Mouse (Mus musculus) heart, embryonic 14.5 days (tissue): ENCODE results near the gene Arhgef25. TPM values are rescaled to one million over a fixed set of nuclear protein-coding genes. Genes with fewer than 3 reads are reported as not detected.

Experiments
- ATAC-seq: fragments of 200-750 bp; cut with Nextera tagmentation; 2 replicates; pipeline ENCODE4 v1.8.0; 2017; ENCODE audit warnings: low read depth, moderate TSS enrichment; ENCODE audit not compliant: insufficient number of reproducible peaks, insufficient read depth, low FRiP score
- H3K27ac ChIP-seq, 2 experiments: fragments of 200-500 bp in 1 of 2; fragments of 300-500 bp in 1 of 2; sonication (generic) in 1 of 2; replicated peaks in 1 of 2; 2 replicates each; pipeline ENCODE4 v1.5.1; 2012 to 2014; ENCODE audit warnings: low read depth in 2 of 2, low read length in 2 of 2, control low read depth in 1 of 2, mild to moderate bottlenecking in 1 of 2, mixed read lengths in 1 of 2; ENCODE audit not compliant: control insufficient read depth in 1 of 2, insufficient read depth in 1 of 2
- H3K27me3 ChIP-seq: fragments of 300-500 bp; sonication (generic); 2 replicates; pipeline ENCODE4 v1.6.1; 2014; ENCODE audit warnings: mild to moderate bottlenecking, low read length, control low read depth; ENCODE audit not compliant: control insufficient read depth, insufficient read depth
- H3K36me3 ChIP-seq: fragments of 300-500 bp; sonication (generic); 2 replicates; pipeline ENCODE4 v1.6.1; 2014; ENCODE audit warnings: mild to moderate bottlenecking, control low read depth, low read length, mixed read lengths; ENCODE audit not compliant: control insufficient read depth, insufficient read depth
- H3K4me1 ChIP-seq, 2 experiments: fragments of 200-500 bp in 1 of 2; fragments of 300-500 bp in 1 of 2; sonication (generic) in 1 of 2; 2 replicates each; pipeline ENCODE4 v1.6.1; 2012 to 2014; ENCODE audit warnings: low read length in 2 of 2, control low read depth in 1 of 2, mixed read lengths in 1 of 2; ENCODE audit not compliant: control insufficient read depth in 2 of 2, insufficient read depth in 2 of 2
- H3K4me2 ChIP-seq: fragments of 300-500 bp; sonication (generic); 2 replicates; pipeline ENCODE4 v1.6.1; 2014; ENCODE audit warnings: mild to moderate bottlenecking, low read length
- H3K4me3 ChIP-seq, 2 experiments: fragments of 200-500 bp in 1 of 2; fragments of 300-500 bp in 1 of 2; sonication (generic) in 1 of 2; 2 replicates each; pipeline ENCODE4 v1.5.1; 2012 to 2014; ENCODE audit warnings: low read length in 2 of 2, mild to moderate bottlenecking in 2 of 2, control low read depth in 1 of 2, low read depth in 1 of 2, moderate library complexity in 1 of 2; ENCODE audit not compliant: control insufficient read depth in 1 of 2, insufficient read depth in 1 of 2
- H3K9ac ChIP-seq: fragments of 300-500 bp; sonication (generic); 2 replicates; pipeline ENCODE4 v1.6.1; 2014; ENCODE audit warnings: mild to moderate bottlenecking, low read length
- H3K9me3 ChIP-seq: fragments of 300-500 bp; sonication (generic); 2 replicates; pipeline ENCODE4 v1.6.1; 2016; ENCODE audit warnings: low read length, control low read depth; ENCODE audit not compliant: control insufficient read depth
- WGBS: fragments of 180-500 bp; shearing (Covaris S2); extraction: QIAGEN DNeasy Blood & Tissue Kit; methylation state at CpG from one replicate; pipeline ENCODE4 v1.1.7; 2014; 5-methylcytosine and 5-hydroxymethylcytosine counted together
- polyA plus RNA-seq: library from polyadenylated mRNA; unstranded; fragments of >200 nt; fragmentation: Nextera tagmentation; extraction: Ambion mirVana; gene quantifications from 2 replicates; pipeline ENCODE4 v1.2.1, GENCODE M21; 2014

The Arhgef25 gene
- polyA plus RNA-seq, 1 experiment from 2014 or later: 22.8 TPM

GRCm38 (mm10) chr10:127185101-127185500 lies 4.8 kb downstream of the Arhgef25 start:
- Histone ChIP-seq H3K9me3 (no peaks in the 10 kb centered on the region), H3K4me1 (peaks cover 0 to 18% of the 10 kb centered on the region in 2 experiments; a peak in 3 of 4 replicates), H3K4me2 (no peak overlapping the region), H3K27me3 (peaks cover 48% of the 10 kb centered on the region), H3K4me3 (no peak overlapping the region), H3K27ac (no peak overlapping the region), H3K9ac (no peak overlapping the region), H3K36me3 (peaks cover 12% of the 10 kb centered on the region; the same call in 1 of the 2 replicates)
- ATAC-seq: no peak
- WGBS: 76% methylated on average over 9 of the region's 9 CpGs

- Histone ChIP-seq H3K4me2 (peak overlapping the region; percentile 37), H3K27me3 (peaks cover 61% of the 10 kb centered on the region), H3K4me3 (0 out of 4 replicates have a peak overlapping the region, but pooled peaks of 1 of the 2 experiments have one; percentile 6), H3K27ac (no peak overlapping the region), H3K9ac (no peak overlapping the region), H3K9me3 (no peaks in the 10 kb centered on the region), H3K36me3 (peaks cover 12% of the 10 kb centered on the region; the same call in 1 of the 2 replicates), H3K4me1 (peaks cover under 1 to 6% of the 10 kb centered on the region in 2 experiments; a peak in 3 of 4 replicates)
- ATAC-seq: no peak
- 26% methylated on average over 20 of the region's 20 CpGs for WGBS
These were observed 6.1 kb downstream of the Arhgef25 start for GRCm38 (mm10) chr10:127183759-127184158.

DNA sequence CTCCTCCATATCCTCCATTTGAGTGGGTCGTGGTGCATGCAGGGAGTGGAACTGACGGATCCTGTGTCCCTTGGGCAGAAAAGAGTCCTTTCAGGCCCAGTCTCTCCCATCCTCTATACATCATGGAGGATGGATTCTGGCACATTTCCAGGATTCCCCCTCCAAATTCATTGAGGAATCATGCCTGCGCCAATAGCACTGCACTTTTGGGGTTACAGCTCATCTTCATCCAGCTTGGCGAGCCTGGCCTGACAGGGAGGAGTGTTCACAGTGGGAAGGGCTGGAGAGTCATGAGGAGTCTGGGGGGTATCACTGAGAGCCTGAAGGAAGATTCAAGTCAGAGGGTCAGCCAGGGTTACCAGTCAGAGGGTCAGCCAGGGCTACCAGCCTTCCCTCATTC lies 7.3 kb downstream of the Arhgef25 start:
- 81% methylated on average over 4 of the region's 4 CpGs for WGBS
- Histone ChIP-seq H3K9ac (no peak overlapping the region), H3K4me1 (peaks cover 6 to 9% of the 10 kb centered on the region in 2 experiments; a peak in 3 of 4 replicates), H3K9me3 (no peaks in the 10 kb centered on the region), H3K36me3 (peaks cover 12% of the 10 kb centered on the region; the same call in 1 of the 2 replicates), H3K4me2 (peak overlapping the region; percentile 37), H3K4me3 (peak overlapping the region in 1 of 2 experiments; percentile 6; a peak in 1 of 4 replicates), H3K27me3 (peaks cover 73% of the 10 kb centered on the region), H3K27ac (no peak overlapping the region)
- ATAC-seq: no peak

GRCm38 (mm10) chr10:127181566-127181965 lies 8.3 kb downstream of the Arhgef25 start:
- Histone ChIP-seq H3K4me3 (peak overlapping the region in 1 of 2 experiments; percentile 13; a peak in 1 of 4 replicates), H3K9me3 (no peaks in the 10 kb centered on the region), H3K4me1 (peaks cover 6 to 9% of the 10 kb centered on the region in 2 experiments; a peak in 3 of 4 replicates), H3K27me3 (peaks cover 83% of the 10 kb centered on the region), H3K4me2 (peak overlapping the region; percentile 37; the same call in 1 of the 2 replicates), H3K9ac (0 out of 2 replicates have a peak overlapping the region, but pooled peaks have one; percentile 21), H3K36me3 (peaks cover 12% of the 10 kb centered on the region; the same call in 1 of the 2 replicates), H3K27ac (no peak overlapping the region)
- WGBS: 62% methylated on average over 6 of the region's 6 CpGs
- ATAC-seq: 0 out of 2 replicates have a peak, but pooled peaks have one; percentile 26

GRCm38 (mm10) chr10:127180695-127181047 lies 9.2 kb downstream of the Arhgef25 start:
- WGBS: 15% methylated on average over 3 of the region's 3 CpGs
- Histone ChIP-seq H3K27me3 (peaks cover 89% of the 10 kb centered on the region), H3K9ac (no peak overlapping the region), H3K36me3 (peaks cover 7% of the 10 kb centered on the region; the same call in 1 of the 2 replicates), H3K4me3 (peak overlapping the region in 1 of 2 experiments; percentile 31; a peak in 1 of 4 replicates), H3K4me1 (peaks cover 6 to 9% of the 10 kb centered on the region in 2 experiments; a peak in 3 of 4 replicates), H3K4me2 (peak overlapping the region; percentile 57), H3K27ac (0 out of 4 replicates have a peak overlapping the region, but pooled peaks of 1 of the 2 experiments have one; percentile 28), H3K9me3 (no peaks in the 10 kb centered on the region)
- ATAC-seq: no peak

- peak within 1 kb of the TSS; percentile 28 to 31 for H3K4me3 ChIP-seq
- H3K4me2 ChIP-seq: peak within 1 kb of the TSS; percentile 63
- H3K27ac ChIP-seq: peak within 1 kb of the TSS in 1 of 2 experiments; percentile 28; a peak in 1 of 4 replicates
- peaks cover 86% of the 10 kb centered on the region for H3K27me3 ChIP-seq
- no peaks in the 10 kb centered on the region for H3K9me3 ChIP-seq
- WGBS: 3% methylated on average over 34 of the region's 34 CpGs
- no peak within 1 kb of the TSS; the same call in 1 of the 2 replicates for H3K9ac ChIP-seq
- no peak for ATAC-seq
- H3K4me1 ChIP-seq: peaks cover 6 to 9% of the 10 kb centered on the region in 2 experiments; a peak in 3 of 4 replicates
- H3K36me3 ChIP-seq: 0 out of 2 replicates have a peak, but pooled peaks cover 4% of the 10 kb centered on the region
These were observed 9.8 kb downstream of the Arhgef25 start, which contains the start of gene Slc26a10 for GRCm38 (mm10) chr10:127179871-127180694. Gene Slc26a10, minus strand, starts transcription at chr10:127180645.

DNA sequence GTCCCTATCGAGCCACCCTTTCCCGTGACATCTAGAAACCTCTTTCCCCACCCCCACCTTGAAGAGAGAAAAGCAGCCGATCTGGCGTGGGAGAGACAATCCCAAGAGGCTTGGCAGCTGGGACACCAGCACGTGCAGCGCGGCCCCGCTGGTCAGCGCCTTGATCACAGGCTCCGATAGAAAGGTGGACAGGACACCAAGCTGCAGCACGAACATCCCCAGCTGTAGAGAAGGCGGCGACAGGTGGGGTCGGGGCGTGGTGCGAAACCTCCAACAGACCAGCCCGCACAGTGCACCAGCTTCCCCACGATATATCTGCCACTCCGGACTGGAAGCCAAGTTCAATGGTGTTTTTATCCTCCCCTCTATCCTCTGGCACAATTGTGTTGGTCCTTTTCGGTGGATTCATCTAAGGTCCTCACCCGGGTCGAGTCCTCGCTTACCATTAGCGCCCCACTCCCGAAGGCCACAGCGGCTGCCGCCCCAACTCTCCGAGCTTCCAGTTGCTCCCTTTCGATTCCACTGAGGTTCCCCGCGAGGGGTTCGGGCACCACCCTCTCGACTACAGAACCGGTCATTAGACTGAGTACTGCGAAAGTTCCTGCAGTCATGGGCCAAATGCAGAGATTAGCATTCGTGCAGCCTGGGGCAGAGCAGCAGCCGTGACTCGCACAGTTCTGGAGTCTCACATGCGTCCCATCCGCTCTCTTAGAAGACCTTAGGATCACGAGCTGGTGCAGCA lies 11.4 kb downstream of the Arhgef25 start:
- Histone ChIP-seq H3K4me2 (peak overlapping the region; percentile 63), H3K27me3 (peaks cover 82% of the 10 kb centered on the region), H3K36me3 (0 out of 2 replicates have a peak, but pooled peaks cover 4% of the 10 kb centered on the region), H3K4me3 (peak overlapping the region; percentile 21 to 32), H3K4me1 (peaks cover 6 to 9% of the 10 kb centered on the region in 2 experiments; a peak in 3 of 4 replicates), H3K9me3 (no peaks in the 10 kb centered on the region), H3K9ac (no peak overlapping the region; the same call in 1 of the 2 replicates), H3K27ac (no peak overlapping the region)
- WGBS: 6% methylated on average over 41 of the region's 41 CpGs
- no peak for ATAC-seq
